Mouse (Mus musculus): ENCODE results near the gene H2al1k.
"Not testable (repeated sequence)": the region's sequence is repeated elsewhere in the genome, so short reads cannot be mapped to it uniquely, and the experiment has no call there.

The H2al1k gene

GRCm38 (mm10) chrX:9350327-9350726, at the start of gene H2al1k:
H2al1k (plus strand) TSS chrX:9350627.
- in situ Hi-C loops (cut with MboI, MseI) = not testable (repeated sequence)

- in situ Hi-C loops (cut with MboI, MseI) = no loop called here
Measured at GRCm38 (mm10) chrX:9302791-9303190, 47.6 kb upstream of the H2al1k start.

GRCm38 (mm10) chrX:9303455-9303854, 47.0 kb upstream of the H2al1k start:
- in situ Hi-C loops (cut with MboI, MseI) = no loop called here

GRCm38 (mm10) chrX:9316457-9316856, 34.0 kb upstream of the H2al1k start:
- in situ Hi-C loops (cut with MboI, MseI) = loop anchor here (10.0 kb wide), 1 partner anchor 218 kb away; no protein-coding TSS in a partner anchor

- in situ Hi-C loops (cut with MboI, MseI) = not testable (repeated sequence)
Measured at GRCm38 (mm10) chrX:9327954-9328353, 22.5 kb upstream of the H2al1k start.

GRCm38 (mm10) chrX:9332366-9332962, 18.0 kb upstream of the H2al1k start:
- in situ Hi-C loops (cut with MboI, MseI) = not testable (repeated sequence)

GRCm38 (mm10) chrX:9333035-9333434, 17.4 kb upstream of the H2al1k start:
- in situ Hi-C loops (cut with MboI, MseI) = not testable (repeated sequence)

- in situ Hi-C loops (cut with MboI, MseI) = loop anchor here (5.0 kb wide), 1 partner anchor 177 kb away; no protein-coding TSS in a partner anchor
Measured at GRCm38 (mm10) chrX:9334996-9335395, 15.4 kb upstream of the H2al1k start.

- in situ Hi-C loops (cut with MboI, MseI) = not testable (repeated sequence)
Measured at GRCm38 (mm10) chrX:9374012-9374411, 23.6 kb downstream of the H2al1k start.

- in situ Hi-C loops (cut with MboI, MseI) = not testable (repeated sequence)
Measured at GRCm38 (mm10) chrX:9375927-9376326, 25.5 kb downstream of the H2al1k start.

All from T-helper 2 cell (primary cell).